In the genomic region with DNA sequence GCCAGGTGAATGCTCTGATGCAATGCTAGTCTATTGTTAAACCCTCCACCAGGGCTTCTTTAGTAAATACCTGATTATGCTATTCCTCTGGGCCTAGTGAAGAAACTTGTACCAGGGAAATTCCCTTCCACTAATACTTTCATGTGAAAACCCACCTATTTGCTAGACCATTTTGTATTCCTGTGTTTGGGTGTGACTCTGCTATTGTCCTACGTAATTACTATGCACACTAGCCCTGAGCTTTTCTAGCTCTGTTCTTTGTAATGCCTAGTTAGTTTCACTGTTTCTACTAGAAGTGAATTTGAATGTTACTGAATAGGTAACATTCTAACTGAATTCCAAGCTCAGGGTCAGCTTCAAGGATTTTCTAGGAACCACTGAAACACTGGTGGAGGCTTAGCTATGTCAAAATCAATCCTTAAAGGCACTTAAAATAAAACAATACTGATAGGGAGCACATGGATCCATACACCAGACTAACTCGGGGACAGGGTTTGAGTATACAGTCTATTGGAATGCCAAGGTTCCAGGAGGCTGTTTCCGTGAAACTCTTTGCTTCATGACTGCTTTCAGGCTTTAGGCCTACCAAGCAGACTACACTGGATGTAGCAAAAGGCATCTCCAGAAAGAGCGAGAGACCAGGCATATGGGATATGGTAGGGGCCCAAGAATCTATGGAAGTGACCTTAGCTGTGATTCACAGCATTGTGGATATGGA, we compare ENCODE assay signal across 40 mouse cellular contexts. TPM values are rescaled to one million over a fixed set of nuclear protein-coding genes. Genes with fewer than 3 reads are reported as not detected.
"Had no signal": no experiment of that assay in that cellular context is flagged by ENCODE, and none has a peak within 500 bp of the region (broad histone marks: within the 10 kb centered on the region; RNA-seq: fewer than 3 reads in every experiment).

No protein-coding gene starts in this region.

RNA-seq across cellular contexts. Expression of gene Esp8, which starts 24.2 kb away (rescaled TPM):
- total RNA-seq: heart, postnatal 10 days; heart, postnatal 14 days; heart, postnatal 25 days; heart, postnatal 36 days; heart, postnatal 4 days; hematopoietic stem cell, adult 5-6 weeks; hindbrain, postnatal 0 days; layer of hippocampus, adult 18-20 months; layer of hippocampus, adult 2 months; layer of hippocampus, adult 8-10 months; layer of hippocampus, postnatal 10 days; layer of hippocampus, postnatal 14 days; layer of hippocampus, postnatal 25 days; layer of hippocampus, postnatal 36 days; left cerebral cortex, adult 18-20 months; left cerebral cortex, adult 2 months; left cerebral cortex, adult 8-10 months had no signal
- polyA plus RNA-seq: heart, embryonic 12.5 days; heart, embryonic 13.5 days; heart, embryonic 14.5 days; heart, embryonic 15.5 days; heart, embryonic 16.5 days; heart, postnatal 0 days; hindbrain, embryonic 10.5 days; hindbrain, embryonic 11.5 days; hindbrain, embryonic 12.5 days; hindbrain, embryonic 13.5 days; hindbrain, embryonic 14.5 days; hindbrain, embryonic 15.5 days; hindbrain, embryonic 16.5 days; hindbrain, postnatal 0 days; inflammation-experienced regulatory T-cells, adult 6 months; intestine, embryonic 14.5 days; intestine, embryonic 15.5 days; intestine, embryonic 16.5 days; intestine, postnatal 0 days; kidney, adult 2 months; kidney, embryonic 14.5 days; kidney, embryonic 15.5 days; kidney, embryonic 16.5 days; large intestine, adult 2 months had no signal
